Mouse (Mus musculus) heart, embryonic 16.5 days (tissue): ENCODE measurements around the gene Chd5. TPM values are rescaled to one million over a fixed set of nuclear protein-coding genes. Genes with fewer than 3 reads are reported as not detected.

Source experiments
- ATAC-seq: fragments of 200-750 bp; cut with Nextera tagmentation; replicated peaks from 2 replicates; pipeline ENCODE4 v1.8.0; 2017; ENCODE audit warnings: moderate number of reproducible peaks; ENCODE audit not compliant: insufficient read depth, low FRiP score; ENCODE audit errors: extremely low read depth
- H3K27ac ChIP-seq: fragments of 300-500 bp; sonication (generic); 2 replicates; pipeline ENCODE4 v1.5.1; 2014; ENCODE audit warnings: mild to moderate bottlenecking, low read length, control low read depth, moderate library complexity
- H3K27me3 ChIP-seq: fragments of 300-500 bp; sonication (generic); 2 replicates; pipeline ENCODE4 v1.6.1; 2014; ENCODE audit warnings: low read length, mixed read lengths; ENCODE audit not compliant: control insufficient read depth, insufficient read depth
- H3K36me3 ChIP-seq: fragments of 300-500 bp; sonication (generic); 2 replicates; pipeline ENCODE4 v1.6.1; 2014; ENCODE audit not compliant: control insufficient read depth, insufficient read depth
- H3K4me1 ChIP-seq: fragments of 300-500 bp; sonication (generic); 2 replicates; pipeline ENCODE4 v1.6.1; 2014; ENCODE audit warnings: low read length, mixed read lengths; ENCODE audit not compliant: control insufficient read depth, insufficient read depth
- H3K4me2 ChIP-seq: fragments of 300-500 bp; sonication (generic); 2 replicates; pipeline ENCODE4 v1.6.1; 2014; ENCODE audit warnings: low read depth, mild to moderate bottlenecking, control low read depth, low read length
- H3K4me3 ChIP-seq: fragments of 300-500 bp; sonication (generic); 2 replicates; pipeline ENCODE4 v1.5.1; 2014; ENCODE audit warnings: mild to moderate bottlenecking, control low read depth, low read length
- H3K9ac ChIP-seq: fragments of 300-500 bp; sonication (generic); 2 replicates; pipeline ENCODE4 v1.6.1; 2014; ENCODE audit warnings: low read length, control low read depth
- H3K9me3 ChIP-seq: fragments of 300-500 bp; sonication (generic); replicated peaks from 2 replicates; pipeline ENCODE4 v1.6.1; 2016; ENCODE audit warnings: low read length; ENCODE audit not compliant: control insufficient read depth
- WGBS: fragments of 180-500 bp; shearing (Covaris S2); extraction: QIAGEN DNeasy Blood & Tissue Kit; methylation state at CpG from one replicate; pipeline ENCODE4 v1.1.7; 2014; 5-methylcytosine and 5-hydroxymethylcytosine counted together
- polyA plus RNA-seq: library from polyadenylated mRNA; unstranded; fragments of >200 nt; fragmentation: Nextera tagmentation; extraction: Ambion mirVana; gene quantifications from 2 replicates; pipeline ENCODE4 v1.2.1, GENCODE M21; 2015

Gene Chd5
- polyA plus RNA-seq, 1 experiment from 2014 or later: 0.04 TPM

DNA sequence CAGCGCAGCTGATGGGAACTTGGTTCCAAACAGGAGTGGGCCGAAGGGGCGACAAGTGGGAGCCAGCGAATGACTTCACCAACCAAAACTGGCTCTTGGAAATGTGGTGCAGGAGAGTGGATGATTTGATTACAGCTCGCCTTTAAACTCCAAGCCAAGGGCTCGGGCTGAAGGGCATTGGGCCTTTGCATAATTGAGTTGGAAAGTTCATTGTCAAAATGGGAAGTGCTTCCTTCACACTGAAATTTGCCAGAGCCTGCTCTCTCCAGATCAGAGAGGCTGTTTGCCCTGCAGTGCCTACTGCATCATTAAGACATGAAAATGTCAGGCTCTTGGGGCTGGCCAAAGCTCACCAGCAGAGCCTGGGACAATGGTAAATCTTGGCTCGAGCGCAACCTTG, 68.1 kb downstream of the Chd5 start:
- Histone ChIP-seq H3K27me3 (no peaks in the 10 kb centered on the region), H3K4me3 (no peak overlapping the region), H3K9ac (no peak overlapping the region), H3K9me3 (no peaks in the 10 kb centered on the region), H3K4me1 (no peaks in the 10 kb centered on the region), H3K36me3 (no peaks in the 10 kb centered on the region), H3K27ac (no peak overlapping the region), H3K4me2 (no peak overlapping the region)
- 77% methylated on average over 8 of the region's 8 CpGs for WGBS
- ATAC-seq: no peak

DNA sequence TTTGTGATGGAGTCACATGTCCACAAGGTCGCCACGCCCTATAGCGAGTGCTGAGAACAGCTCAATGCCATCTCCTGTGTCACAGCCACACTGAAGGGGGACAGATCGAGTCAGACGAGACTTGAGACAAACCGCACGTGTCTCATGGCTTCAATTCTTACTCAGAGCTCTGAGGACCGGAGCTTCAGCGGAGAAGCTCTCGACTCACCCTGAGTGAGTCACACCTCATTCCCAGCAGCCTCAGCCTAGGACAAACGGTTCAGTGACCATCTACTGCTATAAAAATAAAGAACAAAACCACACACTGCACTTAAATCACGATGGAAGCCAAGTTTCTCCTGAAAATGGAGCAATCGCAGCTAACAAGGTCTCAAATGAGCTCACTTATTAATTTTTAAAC, 72.5 kb downstream of the Chd5 start:
- H3K9ac ChIP-seq: no peak overlapping the region
- no peaks in the 10 kb centered on the region for H3K27me3 ChIP-seq
- no peak for ATAC-seq
- no peaks in the 10 kb centered on the region for H3K36me3 ChIP-seq
- H3K4me2 ChIP-seq: no peak overlapping the region
- H3K27ac ChIP-seq: no peak overlapping the region
- H3K4me3 ChIP-seq: no peak overlapping the region
- H3K4me1 ChIP-seq: no peaks in the 10 kb centered on the region
- H3K9me3 ChIP-seq: no peaks in the 10 kb centered on the region
- WGBS: 52% methylated on average over 13 of the region's 13 CpGs

DNA sequence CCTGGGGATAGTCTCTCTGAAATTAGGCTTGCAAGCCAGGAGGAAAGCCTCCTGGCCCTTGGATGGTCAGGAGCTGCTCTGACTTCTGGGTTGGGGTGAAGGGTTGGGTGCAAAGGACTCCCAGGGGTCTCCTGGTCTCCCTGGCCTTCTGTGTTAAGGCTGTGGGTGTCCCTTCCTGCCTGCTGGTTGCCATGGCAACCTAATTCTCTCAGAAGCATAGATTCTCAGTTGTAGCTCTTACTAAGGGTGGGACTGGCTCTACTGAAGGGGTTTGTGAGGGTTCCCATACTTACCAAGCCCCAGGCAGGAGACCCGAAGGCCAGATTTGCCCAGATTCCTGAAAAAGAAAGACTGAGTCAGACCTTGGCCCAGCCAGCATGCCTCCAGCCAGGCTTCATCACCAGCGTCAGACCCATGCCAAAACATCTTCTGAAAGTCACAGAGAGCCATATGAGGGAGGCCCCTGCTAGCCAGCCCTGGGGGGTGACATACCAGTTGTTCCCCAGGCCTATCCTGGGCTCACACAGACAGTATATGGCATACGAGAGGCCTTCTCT, 74.2 kb downstream of the Chd5 start:
- H3K27ac ChIP-seq: no peak overlapping the region
- 77% methylated on average over 3 of the region's 3 CpGs for WGBS
- H3K4me1 ChIP-seq: no peaks in the 10 kb centered on the region
- H3K9ac ChIP-seq: no peak overlapping the region
- no peaks in the 10 kb centered on the region for H3K36me3 ChIP-seq
- no peak overlapping the region for H3K4me2 ChIP-seq
- no peaks in the 10 kb centered on the region for H3K27me3 ChIP-seq
- ATAC-seq: no peak
- no peaks in the 10 kb centered on the region for H3K9me3 ChIP-seq
- H3K4me3 ChIP-seq: no peak overlapping the region

DNA sequence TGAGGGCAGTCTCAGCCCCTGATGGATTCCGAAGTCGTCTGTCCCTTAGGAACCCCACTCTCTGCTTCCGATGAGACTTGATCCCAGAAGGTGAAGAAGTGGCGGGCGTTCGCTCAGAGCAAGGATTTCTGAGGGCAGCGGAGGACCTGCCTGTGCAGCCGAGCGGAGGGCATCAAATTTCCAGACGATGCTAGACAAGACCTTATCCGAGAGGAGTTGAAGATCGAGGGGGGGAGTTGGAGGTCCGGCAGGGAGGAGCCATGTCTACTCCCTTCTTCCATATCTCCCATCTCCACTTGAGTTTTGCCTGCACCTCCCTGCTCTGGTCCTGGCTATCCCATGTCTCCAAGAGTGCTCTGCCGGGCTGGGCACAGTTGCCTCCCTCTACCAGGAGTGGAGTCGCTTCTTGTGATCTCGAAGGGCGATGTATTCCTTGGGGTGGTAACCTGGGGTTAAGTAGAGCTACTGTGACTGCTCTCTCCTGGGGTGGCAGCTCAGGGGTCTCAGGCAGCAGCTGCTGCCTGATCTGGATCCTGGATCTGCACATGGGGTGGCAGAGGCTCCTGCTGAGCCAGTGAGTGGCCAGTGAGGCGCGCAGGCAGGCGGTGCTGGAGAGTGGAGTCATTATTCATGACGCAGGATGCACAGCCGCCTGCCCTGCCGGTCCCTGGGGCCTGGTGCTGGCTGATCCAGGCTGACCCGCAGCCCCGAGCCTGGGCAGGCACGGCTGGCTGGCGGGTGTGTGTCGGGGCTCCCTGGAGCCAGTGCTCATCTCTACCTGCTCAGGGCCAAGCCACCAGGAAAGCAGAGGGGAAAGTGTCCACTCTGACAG, 80.0 kb downstream of the Chd5 start:
- Histone ChIP-seq H3K4me3 (no peak overlapping the region), H3K9ac (no peak overlapping the region), H3K27ac (no peak overlapping the region), H3K36me3 (no peaks in the 10 kb centered on the region), H3K4me1 (no peaks in the 10 kb centered on the region), H3K9me3 (no peaks in the 10 kb centered on the region), H3K27me3 (no peaks in the 10 kb centered on the region), H3K4me2 (no peak overlapping the region)
- WGBS: 41% methylated on average over 28 of the region's 28 CpGs
- ATAC-seq: no peak

DNA sequence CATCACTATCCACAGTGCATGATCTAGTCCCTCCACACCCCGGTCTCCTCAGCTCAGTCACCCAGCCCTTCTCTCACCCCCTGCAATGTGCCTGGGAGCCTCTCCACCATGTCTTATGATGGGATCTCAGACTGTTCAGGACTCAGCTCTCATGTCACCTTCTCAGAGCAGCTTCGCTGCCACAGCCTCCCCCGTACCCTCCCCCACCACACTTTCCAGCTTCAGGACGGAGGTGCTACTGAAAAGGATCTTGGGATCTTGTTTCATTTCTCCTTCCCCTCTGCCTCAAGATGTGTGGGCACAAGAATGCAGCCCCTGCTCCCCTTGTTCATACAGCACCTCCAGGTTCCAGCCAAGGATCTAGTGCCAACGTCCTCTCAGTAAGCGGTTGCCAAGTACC, 85.1 kb downstream of the Chd5 start:
- H3K4me2 ChIP-seq: no peak overlapping the region
- no peak overlapping the region for H3K27ac ChIP-seq
- ATAC-seq: no peak
- no peak overlapping the region for H3K4me3 ChIP-seq
- 80% methylated on average over 6 of the region's 6 CpGs for WGBS
- H3K9ac ChIP-seq: no peak overlapping the region
- H3K4me1 ChIP-seq: no peaks in the 10 kb centered on the region
- no peaks in the 10 kb centered on the region for H3K27me3 ChIP-seq
- H3K9me3 ChIP-seq: no peaks in the 10 kb centered on the region; the same call in 1 of the 2 replicates
- no peaks in the 10 kb centered on the region for H3K36me3 ChIP-seq

- no peaks in the 10 kb centered on the region; the same call in 1 of the 2 replicates for H3K9me3 ChIP-seq
- H3K4me1 ChIP-seq: no peaks in the 10 kb centered on the region
- H3K27me3 ChIP-seq: no peaks in the 10 kb centered on the region
- WGBS: 39% methylated on average over 4 of the region's 4 CpGs
- H3K4me3 ChIP-seq: no peak overlapping the region
- no peak overlapping the region for H3K27ac ChIP-seq
- H3K36me3 ChIP-seq: no peaks in the 10 kb centered on the region
- H3K4me2 ChIP-seq: no peak overlapping the region
- H3K9ac ChIP-seq: no peak overlapping the region
- no peak for ATAC-seq
These were observed 85.9 kb downstream of the Chd5 start for GRCm38 (mm10) chr4:152424341-152424740.

DNA sequence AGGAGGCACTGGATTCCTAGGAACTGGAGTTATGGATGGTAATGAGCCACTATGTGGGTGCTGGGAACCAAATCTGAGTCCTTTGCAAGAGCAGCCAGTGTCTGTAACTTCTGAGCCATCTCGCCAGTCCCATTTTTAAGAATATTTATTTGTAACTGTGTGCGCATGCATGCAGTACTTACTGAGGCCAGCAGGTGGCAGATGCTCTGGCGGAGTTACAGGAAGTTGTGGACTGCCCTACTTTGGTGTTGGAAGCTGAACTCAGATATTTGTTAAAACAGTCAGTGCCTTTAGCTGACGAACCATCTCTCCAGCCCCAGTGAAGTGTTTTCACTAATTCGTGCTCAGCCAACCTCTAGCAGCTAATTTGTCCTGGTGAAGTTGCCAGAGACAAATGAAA, 86.5 kb downstream of the Chd5 start:
- no peak for ATAC-seq
- Histone ChIP-seq H3K4me3 (no peak overlapping the region), H3K27ac (no peak overlapping the region), H3K4me1 (no peaks in the 10 kb centered on the region), H3K9me3 (no peaks in the 10 kb centered on the region; the same call in 1 of the 2 replicates), H3K9ac (no peak overlapping the region), H3K36me3 (no peaks in the 10 kb centered on the region), H3K4me2 (no peak overlapping the region), H3K27me3 (no peaks in the 10 kb centered on the region)
- 66% methylated on average over 5 of the region's 5 CpGs for WGBS

DNA sequence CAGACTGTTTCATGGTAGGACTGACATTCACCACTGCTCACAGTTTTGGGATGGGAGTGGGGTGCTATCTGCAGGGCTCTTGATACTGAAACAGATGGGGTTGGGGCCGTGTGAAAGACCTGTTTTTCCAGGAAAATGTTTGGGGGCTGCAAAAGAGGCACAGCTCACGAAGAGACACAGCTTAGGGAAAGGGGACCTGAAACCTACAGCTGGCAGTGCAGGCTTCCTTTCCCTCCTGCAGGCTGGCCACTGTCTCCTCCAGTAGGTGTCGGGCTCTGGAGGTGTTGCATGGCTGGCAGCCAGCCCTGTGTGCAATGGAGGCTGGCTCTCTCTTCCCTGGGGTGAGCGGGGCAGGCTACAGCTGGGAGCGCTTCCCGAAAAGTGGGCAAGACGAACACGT, 89.8 kb downstream of the Chd5 start:
- Histone ChIP-seq H3K27ac (no peak overlapping the region), H3K9ac (no peak overlapping the region), H3K27me3 (no peaks in the 10 kb centered on the region), H3K4me3 (no peak overlapping the region), H3K9me3 (no peaks in the 10 kb centered on the region; the same call in 1 of the 2 replicates), H3K4me2 (no peak overlapping the region), H3K4me1 (no peaks in the 10 kb centered on the region), H3K36me3 (no peaks in the 10 kb centered on the region)
- 42% methylated on average over 8 of the region's 8 CpGs for WGBS
- no peak; the same call in 1 of the 2 replicates for ATAC-seq

GRCm38 (mm10) chr4:152432308-152432707, 93.9 kb downstream of the Chd5 start:
- ATAC-seq: no peak
- Histone ChIP-seq H3K27me3 (peaks cover 3% of the 10 kb centered on the region; the same call in 1 of the 2 replicates), H3K9ac (no peak overlapping the region), H3K4me2 (no peak overlapping the region), H3K27ac (no peak overlapping the region), H3K4me1 (peaks cover 3% of the 10 kb centered on the region; the same call in 1 of the 2 replicates), H3K9me3 (no peaks in the 10 kb centered on the region), H3K36me3 (no peaks in the 10 kb centered on the region), H3K4me3 (no peak overlapping the region)
- WGBS: 44% methylated on average over 5 of the region's 5 CpGs
